Mouse (Mus musculus) thymus, adult 2 months (tissue): ENCODE results near the gene Psap. TPM values are rescaled to one million over a fixed set of nuclear protein-coding genes. Genes with fewer than 3 reads are reported as not detected.

ENCODE experiments used
- DNase-seq: peaks from one replicate; pipeline ENCODE4 v3.0.0; 2021
- H3K27ac ChIP-seq: fragments of 200-500 bp; 2 replicates; pipeline ENCODE4 v1.5.1; 2012; ENCODE audit warnings: low read length, control low read depth; ENCODE audit not compliant: control insufficient read depth, insufficient read depth
- H3K27me3 ChIP-seq: fragments of 200-500 bp; 2 replicates; pipeline ENCODE4 v1.6.1; 2012; ENCODE audit warnings: mild to moderate bottlenecking, low read length, moderate library complexity, mixed read lengths; ENCODE audit not compliant: control insufficient read depth, insufficient read depth
- H3K36me3 ChIP-seq: fragments of 200-500 bp; 2 replicates; pipeline ENCODE4 v1.6.1; 2012; ENCODE audit warnings: mild to moderate bottlenecking, low read length, moderate library complexity; ENCODE audit not compliant: control insufficient read depth, insufficient read depth
- H3K4me1 ChIP-seq: fragments of 200-500 bp; replicated peaks from 2 replicates; pipeline ENCODE4 v1.6.1; 2012; ENCODE audit warnings: low read length; ENCODE audit not compliant: control insufficient read depth, insufficient read depth
- H3K4me3 ChIP-seq: fragments of 200-500 bp; 2 replicates; pipeline ENCODE4 v1.5.1; 2012; ENCODE audit warnings: mild to moderate bottlenecking, low read length, control low read depth, moderate library complexity; ENCODE audit not compliant: control insufficient read depth, insufficient read depth
- CTCF ChIP-seq: fragments of 200-500 bp; IDR thresholded peaks from 2 replicates; pipeline ENCODE4 v1.5.1; 2012; ENCODE audit warnings: mild to moderate bottlenecking, control low read depth, low read length, moderate library complexity, borderline replicate concordance; ENCODE audit not compliant: control insufficient read depth, poor library complexity, insufficient read depth; ENCODE audit errors: extremely low read depth
- POLR2A ChIP-seq: fragments of 200-500 bp; IDR thresholded peaks from 2 replicates; pipeline ENCODE4 v1.6.1; 2012; ENCODE audit warnings: mild to moderate bottlenecking, low read length, control low read depth, moderate library complexity; ENCODE audit not compliant: control insufficient read depth, poor library complexity, insufficient read depth; ENCODE audit errors: extremely low read depth
- WGBS: fragments of 180-500 bp; shearing (Covaris S2); methylation state at CpG from one replicate; pipeline ENCODE4 v1.1.7; 2018; 5-methylcytosine and 5-hydroxymethylcytosine counted together
- polyA plus RNA-seq: library from polyadenylated mRNA; depleted of rRNA; stranded (reverse); fragments of >200 nt; gene quantifications from 2 replicates; pipeline ENCODE4 v1.2.3, GENCODE M21; 2012

Psap gene
- polyA plus RNA-seq, 1 experiment, result 1,921 TPM

GRCm38 (mm10) chr10:60286546-60286945 is 9.1 kb downstream of the Psap start:
- Histone ChIP-seq H3K27ac (peak overlapping the region; percentile 99), H3K4me1 (peaks cover 84% of the 10 kb centered on the region), H3K36me3 (peaks cover 2% of the 10 kb centered on the region; the same call in 1 of the 2 replicates), H3K4me3 (no peak overlapping the region), H3K27me3 (no peaks in the 10 kb centered on the region)
- no peak for DNase-seq
- WGBS, result 74% methylated on average over 7 of the region's 7 CpGs
- TF ChIP-seq POLR2A (no peak), CTCF (no peak)

- no peak for DNase-seq
- H3K4me3 ChIP-seq, result no peak overlapping the region
- H3K4me1 ChIP-seq, result peaks cover 82% of the 10 kb centered on the region
- WGBS, result 90% methylated on average over 4 of the region's 4 CpGs
- no peaks in the 10 kb centered on the region for H3K27me3 ChIP-seq
- TF ChIP-seq CTCF, result no peak
- peaks cover 7% of the 10 kb centered on the region for H3K36me3 ChIP-seq
- H3K27ac ChIP-seq, result peak overlapping the region; percentile 42; the same call in 1 of the 2 replicates
Measured at GRCm38 (mm10) chr10:60287161-60287560, 9.7 kb downstream of the Psap start.

- Histone ChIP-seq H3K27ac (peak overlapping the region; percentile 42; the same call in 1 of the 2 replicates), H3K36me3 (peaks cover 13% of the 10 kb centered on the region), H3K4me1 (peaks cover 78% of the 10 kb centered on the region), H3K4me3 (no peak overlapping the region), H3K27me3 (no peaks in the 10 kb centered on the region)
- 23% methylated on average over 2 of the region's 2 CpGs for WGBS
- DNase-seq, result no peak
- no peak for TF ChIP-seq POLR2A
- TF ChIP-seq CTCF, result no peak
Measured at GRCm38 (mm10) chr10:60287726-60288125, 10.3 kb downstream of the Psap start.

- WGBS, result 28% methylated on average over 8 of the region's 8 CpGs
Measured at GRCm38 (mm10) chr10:60289216-60289615, 11.8 kb downstream of the Psap start.

GRCm38 (mm10) chr10:60290026-60290738 is 12.8 kb downstream of the Psap start:
- H3K27ac ChIP-seq, result peak overlapping the region; percentile 30; the same call in 1 of the 2 replicates
- H3K4me3 ChIP-seq, result 0 out of 2 replicates have a peak overlapping the region, but pooled peaks have one; percentile 3
- peaks cover 37% of the 10 kb centered on the region for H3K36me3 ChIP-seq
- TF ChIP-seq POLR2A (no peak), CTCF (no peak)
- peaks cover 59% of the 10 kb centered on the region for H3K4me1 ChIP-seq
- peak; percentile 30 for DNase-seq
- H3K27me3 ChIP-seq, result no peaks in the 10 kb centered on the region
- WGBS, result 7% methylated on average over 7 of the region's 7 CpGs

More at GRCm38 (mm10) chr10:60289216-60289615, 11.8 kb downstream of the Psap start:
- Histone ChIP-seq H3K36me3 (peaks cover 27% of the 10 kb centered on the region), H3K27me3 (no peaks in the 10 kb centered on the region), H3K27ac (peak overlapping the region; percentile 21; the same call in 1 of the 2 replicates), H3K4me3 (no peak overlapping the region), H3K4me1 (peaks cover 65% of the 10 kb centered on the region)
- DNase-seq, result peak; percentile 35
- TF ChIP-seq CTCF (no peak), POLR2A (no peak)

GRCm38 (mm10) chr10:60290739-60291110 is 13.3 kb downstream of the Psap start:
- TF ChIP-seq CTCF, result no peak
- TF ChIP-seq POLR2A, result no peak
- no peak overlapping the region for H3K4me3 ChIP-seq
- H3K27me3 ChIP-seq, result no peaks in the 10 kb centered on the region
- H3K27ac ChIP-seq, result no peak overlapping the region
- no peak for DNase-seq
- peaks cover 43% of the 10 kb centered on the region for H3K36me3 ChIP-seq
- peaks cover 54% of the 10 kb centered on the region for H3K4me1 ChIP-seq
- 84% methylated on average over 8 of the region's 8 CpGs for WGBS
